Mouse (Mus musculus): ENCODE data around the gene Mblac2. TPM values are rescaled to one million over a fixed set of nuclear protein-coding genes. Genes with fewer than 3 reads are reported as not detected.
"Not testable (repeated sequence)": the region's sequence is repeated elsewhere in the genome, so short reads cannot be mapped to it uniquely, and the experiment has no call there.

Gene Mblac2
- polyA plus RNA-seq, 1 experiment from 2014 or later: 5.1 TPM

DNA sequence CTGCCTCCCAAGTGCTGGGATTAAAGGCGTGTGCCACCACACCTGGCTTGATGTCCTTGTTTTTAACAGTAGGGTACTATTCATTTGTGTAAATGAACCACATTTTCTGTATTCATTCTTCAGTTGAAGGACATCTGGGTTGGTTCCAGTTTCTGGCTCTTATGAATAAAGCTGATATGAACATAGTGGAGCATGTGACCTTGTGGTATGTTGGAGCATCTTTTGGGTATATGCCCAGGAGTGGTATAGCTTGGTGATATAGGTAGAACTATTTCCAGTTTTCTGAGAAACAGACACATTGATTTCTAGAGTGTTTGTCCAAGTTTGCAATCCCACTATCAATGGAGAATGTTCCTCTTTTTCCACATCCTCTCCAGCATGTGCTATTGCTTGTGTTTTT, 2.8 kb downstream of the Mblac2 start:
- Histone ChIP-seq H3K9ac (ENCODE audit: low read depth, low read length) (no peak overlapping the region), H3K4me1 (ENCODE audit: control insufficient read depth, insufficient read depth, low read length) (no peaks in the 10 kb centered on the region; the same call in 1 of the 2 replicates), H3K27ac (ENCODE audit: low read depth, low read length) (no peak overlapping the region), H3K36me3 (ENCODE audit: control insufficient read depth, insufficient read depth, low read length) (no peaks in the 10 kb centered on the region), H3K4me3 (ENCODE audit: low read length) (no peak overlapping the region), H3K4me2 (replicated peaks; ENCODE audit: low read depth, low read length) (no peak overlapping the region), H3K27me3 (ENCODE audit: control insufficient read depth, insufficient read depth, low read length) (no peaks in the 10 kb centered on the region), H3K9me3 (ENCODE audit: control insufficient read depth, low read length) (no peaks in the 10 kb centered on the region)
- 94% methylated on average over 1 of the region's 1 CpGs for WGBS
- no peak for ATAC-seq (ENCODE audit: low FRiP score, low TSS enrichment)

DNA sequence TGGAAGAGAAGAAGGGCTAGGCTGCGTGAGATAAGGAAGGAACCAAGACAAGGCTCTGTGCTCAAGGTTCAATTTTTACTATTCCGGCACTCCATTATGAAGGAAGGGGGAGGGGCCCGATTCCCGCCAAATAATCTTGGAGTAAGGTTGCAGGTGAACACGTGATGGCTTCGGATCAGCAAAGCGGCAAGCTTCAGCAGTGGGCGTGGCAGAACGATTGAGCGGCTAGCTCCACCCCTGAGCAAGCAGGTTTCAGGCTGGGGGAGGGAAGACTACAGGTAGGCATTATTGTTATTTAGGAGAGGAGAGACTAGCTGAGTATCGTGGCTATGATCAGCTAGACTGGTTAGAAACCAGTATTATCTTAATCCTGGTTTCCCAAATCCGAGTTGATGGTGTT, 17.0 kb downstream of the Mblac2 start:
- H3K9me3 ChIP-seq (ENCODE audit: control insufficient read depth, low read length); H3K27me3 ChIP-seq (ENCODE audit: control insufficient read depth, insufficient read depth, low read length); H3K4me2 ChIP-seq (replicated peaks; ENCODE audit: low read depth, low read length); H3K36me3 ChIP-seq (ENCODE audit: control insufficient read depth, insufficient read depth, low read length); H3K27ac ChIP-seq (ENCODE audit: low read depth, low read length); H3K9ac ChIP-seq (ENCODE audit: low read depth, low read length); ATAC-seq (ENCODE audit: low FRiP score, low TSS enrichment); H3K4me3 ChIP-seq (ENCODE audit: low read length); H3K4me1 ChIP-seq (ENCODE audit: control insufficient read depth, insufficient read depth, low read length): not testable (repeated sequence)
- WGBS: 62% methylated on average over 12 of the region's 12 CpGs

DNA sequence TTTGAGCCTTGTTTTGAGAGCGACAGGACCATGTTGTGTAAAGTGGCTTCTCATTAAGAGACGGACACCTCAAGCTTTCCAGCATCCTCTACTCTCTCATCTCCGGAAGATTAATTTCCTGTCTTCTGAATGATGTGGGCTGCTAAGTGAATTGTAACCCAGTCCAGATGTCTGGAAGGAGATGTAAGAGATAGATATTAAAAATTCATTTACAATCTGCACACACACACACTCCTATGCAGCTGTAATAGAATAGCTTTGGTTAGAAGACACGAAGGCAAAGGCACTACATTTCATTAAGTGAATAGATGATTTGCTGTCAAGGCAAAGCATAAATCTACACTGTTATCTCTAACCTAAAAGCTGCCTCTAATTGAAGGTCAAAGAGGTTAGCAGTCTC, 18.0 kb downstream of the Mblac2 start:
- H3K9me3 ChIP-seq (ENCODE audit: control insufficient read depth, low read length): no peaks in the 10 kb centered on the region
- no peaks in the 10 kb centered on the region for H3K27me3 ChIP-seq (ENCODE audit: control insufficient read depth, insufficient read depth, low read length)
- no peak overlapping the region for H3K9ac ChIP-seq (ENCODE audit: low read depth, low read length)
- H3K4me1 ChIP-seq (ENCODE audit: control insufficient read depth, insufficient read depth, low read length): no peaks in the 10 kb centered on the region
- WGBS: 64% methylated on average over 4 of the region's 4 CpGs
- no peak overlapping the region for H3K27ac ChIP-seq (ENCODE audit: low read depth, low read length)
- no peak overlapping the region for H3K4me3 ChIP-seq (ENCODE audit: low read length)
- no peak for ATAC-seq (ENCODE audit: low FRiP score, low TSS enrichment)
- H3K4me2 ChIP-seq (replicated peaks; ENCODE audit: low read depth, low read length): no peak overlapping the region
- H3K36me3 ChIP-seq (ENCODE audit: control insufficient read depth, insufficient read depth, low read length): no peaks in the 10 kb centered on the region

DNA sequence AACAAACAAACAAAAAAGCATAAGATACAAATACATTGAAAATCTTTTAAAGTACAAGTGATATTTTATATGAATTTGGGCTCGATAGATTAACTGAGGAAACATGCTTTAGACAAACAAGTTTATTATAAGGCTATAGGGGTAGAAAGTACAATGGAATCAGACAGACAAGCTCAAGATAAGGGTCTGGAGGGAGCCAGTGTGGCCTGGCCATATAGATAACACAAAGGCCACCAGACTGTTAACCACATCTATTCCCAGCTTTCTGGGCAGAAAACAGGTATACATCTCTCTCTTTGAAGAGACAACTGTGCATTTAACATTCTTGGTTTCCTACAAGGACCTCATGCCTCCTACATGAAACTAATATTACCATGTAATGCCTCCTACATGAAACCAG, 19.2 kb downstream of the Mblac2 start:
- H3K36me3 ChIP-seq (ENCODE audit: control insufficient read depth, insufficient read depth, low read length): no peaks in the 10 kb centered on the region
- H3K27me3 ChIP-seq (ENCODE audit: control insufficient read depth, insufficient read depth, low read length): no peaks in the 10 kb centered on the region
- no peak overlapping the region for H3K9ac ChIP-seq (ENCODE audit: low read depth, low read length)
- no peak overlapping the region for H3K27ac ChIP-seq (ENCODE audit: low read depth, low read length)
- WGBS: 77% methylated on average over 1 of the region's 1 CpGs
- H3K4me1 ChIP-seq (ENCODE audit: control insufficient read depth, insufficient read depth, low read length): no peaks in the 10 kb centered on the region
- H3K9me3 ChIP-seq (ENCODE audit: control insufficient read depth, low read length): no peaks in the 10 kb centered on the region
- no peak overlapping the region for H3K4me3 ChIP-seq (ENCODE audit: low read length)
- no peak for ATAC-seq (ENCODE audit: low FRiP score, low TSS enrichment)
- no peak overlapping the region for H3K4me2 ChIP-seq (replicated peaks; ENCODE audit: low read depth, low read length)

DNA sequence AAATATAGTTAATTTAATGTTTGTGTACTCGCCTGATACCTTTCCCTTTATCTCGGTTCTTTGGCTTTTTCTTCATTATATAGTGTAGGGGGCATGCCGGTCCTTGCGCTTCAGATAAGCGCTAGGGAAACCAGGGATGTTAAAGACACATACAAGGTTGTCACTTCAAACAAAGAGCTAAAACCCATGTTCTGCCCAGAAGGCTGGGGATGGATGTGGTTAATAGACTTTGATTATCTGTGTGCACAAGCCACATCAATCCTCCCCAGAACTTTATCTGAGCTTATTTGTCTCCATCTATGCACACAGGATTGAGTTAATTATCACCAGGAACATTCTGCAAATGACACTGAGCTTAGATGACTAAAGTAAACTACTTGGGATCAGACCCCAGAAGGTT, 25.5 kb downstream of the Mblac2 start:
- H3K27me3 ChIP-seq (ENCODE audit: control insufficient read depth, insufficient read depth, low read length): no peaks in the 10 kb centered on the region
- 92% methylated on average over 5 of the region's 5 CpGs for WGBS
- H3K36me3 ChIP-seq (ENCODE audit: control insufficient read depth, insufficient read depth, low read length): no peaks in the 10 kb centered on the region
- H3K4me3 ChIP-seq (ENCODE audit: low read length): no peak overlapping the region
- no peak overlapping the region for H3K27ac ChIP-seq (ENCODE audit: low read depth, low read length)
- no peak overlapping the region for H3K9ac ChIP-seq (ENCODE audit: low read depth, low read length)
- H3K9me3 ChIP-seq (ENCODE audit: control insufficient read depth, low read length): no peaks in the 10 kb centered on the region
- H3K4me2 ChIP-seq (replicated peaks; ENCODE audit: low read depth, low read length): no peak overlapping the region
- no peaks in the 10 kb centered on the region for H3K4me1 ChIP-seq (ENCODE audit: control insufficient read depth, insufficient read depth, low read length)
- no peak for ATAC-seq (ENCODE audit: low FRiP score, low TSS enrichment)

DNA sequence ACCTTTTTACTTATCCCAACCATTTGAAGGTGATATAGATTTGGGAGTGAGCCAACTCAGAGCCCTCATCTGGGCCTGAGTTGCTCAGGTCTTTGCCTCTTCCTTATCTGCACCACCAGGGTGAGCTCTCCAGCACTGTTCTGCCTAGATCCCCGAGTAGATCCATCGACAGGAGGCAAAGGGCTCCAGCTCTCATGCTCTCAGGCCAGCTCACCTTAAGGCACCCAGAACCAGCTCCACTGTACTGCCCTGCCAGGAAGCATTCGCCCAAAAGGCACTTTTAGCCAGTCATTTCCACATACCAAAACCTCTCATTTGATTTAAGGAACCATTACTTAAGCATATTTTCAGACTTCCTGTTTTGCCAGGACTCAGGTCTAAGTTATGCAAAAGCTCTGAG, 29.8 kb downstream of the Mblac2 start:
- H3K27ac ChIP-seq (ENCODE audit: low read depth, low read length): no peak overlapping the region
- no peaks in the 10 kb centered on the region for H3K9me3 ChIP-seq (ENCODE audit: control insufficient read depth, low read length)
- H3K36me3 ChIP-seq (ENCODE audit: control insufficient read depth, insufficient read depth, low read length): no peaks in the 10 kb centered on the region
- H3K27me3 ChIP-seq (ENCODE audit: control insufficient read depth, insufficient read depth, low read length): no peaks in the 10 kb centered on the region
- H3K4me3 ChIP-seq (ENCODE audit: low read length): no peak overlapping the region
- no peaks in the 10 kb centered on the region for H3K4me1 ChIP-seq (ENCODE audit: control insufficient read depth, insufficient read depth, low read length)
- 71% methylated on average over 3 of the region's 3 CpGs for WGBS
- no peak overlapping the region for H3K4me2 ChIP-seq (replicated peaks; ENCODE audit: low read depth, low read length)
- no peak for ATAC-seq (ENCODE audit: low FRiP score, low TSS enrichment)
- H3K9ac ChIP-seq (ENCODE audit: low read depth, low read length): no peak overlapping the region

DNA sequence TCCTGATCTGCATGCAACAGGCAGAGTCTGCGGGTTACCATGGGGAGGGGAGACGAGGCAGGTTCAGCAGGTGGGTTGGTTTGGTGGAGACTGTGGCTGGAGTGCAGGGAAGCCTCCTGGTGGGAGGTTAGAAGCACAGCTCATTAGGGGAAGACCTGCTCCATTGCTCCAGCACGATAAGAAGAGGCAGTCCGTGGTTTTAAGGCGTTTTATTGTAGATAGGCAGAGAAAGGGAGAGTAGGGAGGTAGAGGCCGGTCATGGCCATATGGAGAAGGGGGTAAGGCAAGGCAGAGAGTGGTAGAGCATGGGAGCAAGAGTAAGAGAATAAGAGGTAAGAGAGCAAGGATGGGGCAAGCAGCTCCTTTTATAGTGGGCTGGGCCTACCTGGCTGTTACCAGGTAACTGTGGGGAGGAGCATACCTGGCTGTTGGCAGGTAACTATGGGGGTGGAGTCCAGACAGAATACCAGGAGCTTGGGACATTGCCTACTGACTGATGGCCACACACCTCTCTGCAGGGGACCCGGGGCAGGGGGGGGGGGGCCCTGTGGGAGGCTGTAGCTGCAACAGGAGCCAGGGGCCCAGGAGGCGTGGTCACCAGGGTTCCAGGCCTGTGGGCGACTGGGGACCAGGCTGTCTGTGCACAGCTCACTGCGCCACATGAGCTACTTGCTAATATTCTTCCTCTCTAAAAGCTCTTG, 32.4 kb downstream of the Mblac2 start:
- Histone ChIP-seq H3K9ac (ENCODE audit: low read depth, low read length) (no peak overlapping the region), H3K4me1 (ENCODE audit: control insufficient read depth, insufficient read depth, low read length) (no peaks in the 10 kb centered on the region), H3K4me2 (replicated peaks; ENCODE audit: low read depth, low read length) (no peak overlapping the region), H3K4me3 (ENCODE audit: low read length) (no peak overlapping the region), H3K27me3 (ENCODE audit: control insufficient read depth, insufficient read depth, low read length) (no peaks in the 10 kb centered on the region), H3K27ac (ENCODE audit: low read depth, low read length) (no peak overlapping the region), H3K9me3 (ENCODE audit: control insufficient read depth, low read length) (no peaks in the 10 kb centered on the region), H3K36me3 (ENCODE audit: control insufficient read depth, insufficient read depth, low read length) (no peaks in the 10 kb centered on the region)
- no peak for ATAC-seq (ENCODE audit: low FRiP score, low TSS enrichment)
- WGBS: 60% methylated on average over 9 of the region's 10 CpGs

DNA sequence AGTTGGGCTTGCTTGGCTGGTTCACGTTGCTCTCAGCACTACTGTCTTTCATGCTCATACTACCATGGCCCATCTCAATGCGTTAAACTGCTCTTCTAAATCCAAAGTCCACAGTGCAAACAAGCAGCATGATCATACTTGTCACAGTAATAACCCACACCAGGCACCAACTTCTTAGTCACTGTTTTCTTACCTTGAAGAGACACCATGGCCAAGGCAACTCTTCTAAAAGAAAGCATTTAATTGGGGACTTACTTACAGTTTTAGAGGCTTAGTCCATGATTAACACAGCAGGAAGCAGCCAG, 32.9 kb downstream of the Mblac2 start:
- Histone ChIP-seq H3K36me3 (ENCODE audit: control insufficient read depth, insufficient read depth, low read length) (no peaks in the 10 kb centered on the region), H3K27ac (ENCODE audit: low read depth, low read length) (no peak overlapping the region), H3K27me3 (ENCODE audit: control insufficient read depth, insufficient read depth, low read length) (no peaks in the 10 kb centered on the region), H3K4me1 (ENCODE audit: control insufficient read depth, insufficient read depth, low read length) (no peaks in the 10 kb centered on the region), H3K4me3 (ENCODE audit: low read length) (no peak overlapping the region), H3K9ac (ENCODE audit: low read depth, low read length) (no peak overlapping the region), H3K9me3 (ENCODE audit: control insufficient read depth, low read length) (no peaks in the 10 kb centered on the region), H3K4me2 (replicated peaks; ENCODE audit: low read depth, low read length) (no peak overlapping the region)
- WGBS: 46% methylated on average over 2 of the region's 2 CpGs
- ATAC-seq (ENCODE audit: low FRiP score, low TSS enrichment): no peak

DNA sequence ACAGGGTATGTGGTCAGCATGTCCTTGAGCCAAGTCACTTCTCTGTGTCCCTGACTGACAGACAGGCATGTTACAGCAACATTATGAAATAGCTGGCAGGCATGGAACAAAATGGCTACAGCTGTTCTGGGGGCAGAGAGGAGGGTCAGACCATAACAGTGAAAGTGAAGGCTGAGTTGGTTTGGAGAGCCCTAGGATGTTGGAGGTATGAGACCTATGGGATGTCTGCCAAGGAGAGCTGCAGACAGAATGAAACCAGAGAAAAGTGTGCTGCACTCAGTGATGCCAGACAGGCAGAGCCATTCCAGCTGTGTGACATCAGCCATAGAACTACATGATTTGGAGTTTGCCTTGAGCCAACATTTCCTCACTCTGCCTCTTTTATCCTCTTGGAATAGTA, 43.7 kb downstream of the Mblac2 start:
- Histone ChIP-seq H3K4me1 (ENCODE audit: control insufficient read depth, insufficient read depth, low read length) (no peaks in the 10 kb centered on the region), H3K9me3 (ENCODE audit: control insufficient read depth, low read length) (no peaks in the 10 kb centered on the region), H3K36me3 (ENCODE audit: control insufficient read depth, insufficient read depth, low read length) (no peaks in the 10 kb centered on the region), H3K27me3 (ENCODE audit: control insufficient read depth, insufficient read depth, low read length) (no peaks in the 10 kb centered on the region), H3K27ac (ENCODE audit: low read depth, low read length) (no peak overlapping the region), H3K4me2 (replicated peaks; ENCODE audit: low read depth, low read length) (no peak overlapping the region), H3K4me3 (ENCODE audit: low read length) (no peak overlapping the region), H3K9ac (ENCODE audit: low read depth, low read length) (no peak overlapping the region)
- ATAC-seq (ENCODE audit: low FRiP score, low TSS enrichment): no peak
